Mouse (Mus musculus): ENCODE results near the gene Psmb9. TPM values are rescaled to one million over a fixed set of nuclear protein-coding genes. Genes with fewer than 3 reads are reported as not detected.

The Psmb9 gene
- polyA plus RNA-seq, 1 experiment: 334 TPM

DNA sequence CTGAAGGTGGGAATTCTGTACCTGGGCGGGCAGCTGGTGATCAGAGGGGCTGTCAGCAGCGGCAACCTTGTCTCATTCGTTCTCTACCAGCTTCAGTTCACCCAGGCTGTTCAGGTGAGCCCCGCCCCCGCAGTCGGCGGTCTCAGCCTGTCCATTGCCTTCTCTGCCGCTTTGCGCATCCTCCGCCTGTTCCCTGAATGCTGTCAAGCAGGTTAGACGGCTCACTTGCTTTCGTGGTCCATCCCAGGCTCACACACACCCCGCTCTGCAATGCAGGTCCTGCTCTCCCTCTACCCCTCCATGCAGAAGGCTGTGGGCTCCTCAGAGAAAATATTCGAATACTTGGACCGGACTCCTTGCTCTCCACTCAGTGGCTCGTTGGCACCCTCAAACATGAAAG lies 5.3 kb upstream of the Psmb9 start:
- H3K27ac ChIP-seq (ENCODE audit: control insufficient read depth, insufficient read depth, low read length): no peak overlapping the region
- H3K36me3 ChIP-seq (ENCODE audit: control insufficient read depth, insufficient read depth, low read length): peaks cover 18% of the 10 kb centered on the region
- H3K27me3 ChIP-seq (ENCODE audit: control insufficient read depth, insufficient read depth, low read length): no peaks in the 10 kb centered on the region
- peaks cover 33% of the 10 kb centered on the region for H3K4me1 ChIP-seq (replicated peaks; ENCODE audit: control insufficient read depth, insufficient read depth, low read length)
- DNase-seq: no peak
- WGBS: 95% methylated on average over 16 of the region's 16 CpGs
- no peak overlapping the region for H3K4me3 ChIP-seq (ENCODE audit: control insufficient read depth, insufficient read depth, low read length)
- TF ChIP-seq POLR2A (IDR thresholded peaks at IDR 0.05; ENCODE audit: control insufficient read depth, extremely low read depth, insufficient read depth, low read length, poor library complexity): no peak
- TF ChIP-seq CTCF (IDR thresholded peaks at IDR 0.05; ENCODE audit: borderline replicate concordance, control insufficient read depth, extremely low read depth, insufficient read depth, low read length, poor library complexity): no peak

DNA sequence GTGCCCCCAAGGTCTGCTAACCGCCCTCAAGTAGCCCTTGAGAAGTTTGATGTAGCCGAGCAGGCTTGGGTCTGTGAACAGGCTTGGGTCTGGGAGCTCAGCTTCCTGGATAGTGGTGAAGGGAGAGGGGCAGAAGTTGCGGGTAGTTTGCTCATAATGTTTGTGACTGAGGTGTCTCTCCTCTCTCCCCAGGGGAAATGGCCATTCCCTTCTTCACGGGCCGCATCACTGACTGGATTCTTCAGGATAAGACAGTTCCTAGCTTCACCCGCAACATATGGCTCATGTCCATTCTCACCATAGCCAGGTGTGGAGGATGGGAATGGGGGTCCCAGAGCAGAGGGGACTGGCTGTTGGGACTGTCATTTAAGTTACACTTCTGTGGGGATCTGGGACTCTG lies 1.4 kb upstream of the Psmb9 start:
- peaks cover 37% of the 10 kb centered on the region for H3K4me1 ChIP-seq (replicated peaks; ENCODE audit: control insufficient read depth, insufficient read depth, low read length)
- no peaks in the 10 kb centered on the region for H3K27me3 ChIP-seq (ENCODE audit: control insufficient read depth, insufficient read depth, low read length)
- peaks cover 14% of the 10 kb centered on the region; the same call in 1 of the 2 replicates for H3K36me3 ChIP-seq (ENCODE audit: control insufficient read depth, insufficient read depth, low read length)
- peak overlapping the region; percentile 32 for H3K4me3 ChIP-seq (ENCODE audit: control insufficient read depth, insufficient read depth, low read length)
- TF ChIP-seq POLR2A (IDR thresholded peaks at IDR 0.05; ENCODE audit: control insufficient read depth, extremely low read depth, insufficient read depth, low read length, poor library complexity) (no peak), CTCF (IDR thresholded peaks at IDR 0.05; ENCODE audit: borderline replicate concordance, control insufficient read depth, extremely low read depth, insufficient read depth, low read length, poor library complexity) (no peak)
- peak overlapping the region; percentile 17; the same call in 1 of the 2 replicates for H3K27ac ChIP-seq (ENCODE audit: control insufficient read depth, insufficient read depth, low read length)
- 40% methylated on average over 6 of the region's 6 CpGs for WGBS
- DNase-seq: no peak

DNA sequence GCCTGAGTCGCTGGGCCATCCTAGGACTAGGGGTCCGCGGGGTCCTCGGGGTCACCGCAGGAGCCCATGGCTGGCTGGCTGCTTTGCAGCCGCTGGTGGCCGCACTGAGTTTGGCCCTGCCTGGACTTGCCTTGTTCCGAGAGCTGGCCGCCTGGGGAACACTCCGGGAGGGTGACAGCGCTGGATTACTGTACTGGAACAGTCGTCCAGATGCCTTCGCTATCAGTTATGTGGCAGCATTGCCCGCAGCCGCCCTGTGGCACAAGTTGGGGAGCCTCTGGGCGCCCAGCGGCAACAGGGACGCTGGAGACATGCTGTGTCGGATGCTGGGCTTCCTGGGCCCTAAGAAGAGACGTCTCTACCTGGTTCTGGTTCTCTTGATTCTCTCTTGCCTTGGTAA lies 446 bp upstream of the Psmb9 start:
- no peak for TF ChIP-seq POLR2A (IDR thresholded peaks at IDR 0.05; ENCODE audit: control insufficient read depth, extremely low read depth, insufficient read depth, low read length, poor library complexity)
- no peak; the same call in 1 of the 2 replicates for TF ChIP-seq CTCF (IDR thresholded peaks at IDR 0.05; ENCODE audit: borderline replicate concordance, control insufficient read depth, extremely low read depth, insufficient read depth, low read length, poor library complexity)
- Histone ChIP-seq H3K4me1 (replicated peaks; ENCODE audit: control insufficient read depth, insufficient read depth, low read length) (peaks cover 35% of the 10 kb centered on the region), H3K27ac (ENCODE audit: control insufficient read depth, insufficient read depth, low read length) (peak overlapping the region; percentile 81), H3K36me3 (ENCODE audit: control insufficient read depth, insufficient read depth, low read length) (peaks cover 15% of the 10 kb centered on the region), H3K27me3 (ENCODE audit: control insufficient read depth, insufficient read depth, low read length) (no peaks in the 10 kb centered on the region), H3K4me3 (ENCODE audit: control insufficient read depth, insufficient read depth, low read length) (peak overlapping the region; percentile 62)
- DNase-seq: no peak
- under 1% methylated on average over 20 of the region's 20 CpGs for WGBS

DNA sequence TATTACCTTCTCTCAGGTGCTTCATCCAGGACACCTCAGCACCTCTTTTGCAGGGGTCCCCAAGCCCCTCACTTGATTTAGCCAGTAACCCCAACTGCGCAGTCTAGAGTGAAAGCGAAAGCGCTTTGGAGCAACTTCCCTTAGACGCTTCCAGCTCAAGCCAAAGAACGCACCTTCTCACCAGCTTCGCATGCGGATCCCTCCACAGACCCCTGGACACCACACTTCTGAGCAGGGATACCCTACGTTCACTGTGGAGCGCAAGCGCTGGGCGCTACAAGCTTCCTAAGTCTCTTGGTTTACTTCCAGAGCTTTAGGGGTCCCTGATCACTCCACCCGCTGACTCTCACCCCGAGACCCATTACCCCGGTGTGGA lies 691 bp downstream of the Psmb9 start:
- peak overlapping the region; percentile 62 for H3K4me3 ChIP-seq (ENCODE audit: control insufficient read depth, insufficient read depth, low read length)
- no peak for TF ChIP-seq CTCF (IDR thresholded peaks at IDR 0.05; ENCODE audit: borderline replicate concordance, control insufficient read depth, extremely low read depth, insufficient read depth, low read length, poor library complexity)
- no peak for TF ChIP-seq POLR2A (IDR thresholded peaks at IDR 0.05; ENCODE audit: control insufficient read depth, extremely low read depth, insufficient read depth, low read length, poor library complexity)
- DNase-seq: no peak
- H3K27ac ChIP-seq (ENCODE audit: control insufficient read depth, insufficient read depth, low read length): peak overlapping the region; percentile 86
- WGBS: under 1% methylated on average over 14 of the region's 14 CpGs
- peaks cover 35% of the 10 kb centered on the region for H3K4me1 ChIP-seq (replicated peaks; ENCODE audit: control insufficient read depth, insufficient read depth, low read length)
- H3K36me3 ChIP-seq (ENCODE audit: control insufficient read depth, insufficient read depth, low read length): peaks cover 13% of the 10 kb centered on the region
- H3K27me3 ChIP-seq (ENCODE audit: control insufficient read depth, insufficient read depth, low read length): no peaks in the 10 kb centered on the region

DNA sequence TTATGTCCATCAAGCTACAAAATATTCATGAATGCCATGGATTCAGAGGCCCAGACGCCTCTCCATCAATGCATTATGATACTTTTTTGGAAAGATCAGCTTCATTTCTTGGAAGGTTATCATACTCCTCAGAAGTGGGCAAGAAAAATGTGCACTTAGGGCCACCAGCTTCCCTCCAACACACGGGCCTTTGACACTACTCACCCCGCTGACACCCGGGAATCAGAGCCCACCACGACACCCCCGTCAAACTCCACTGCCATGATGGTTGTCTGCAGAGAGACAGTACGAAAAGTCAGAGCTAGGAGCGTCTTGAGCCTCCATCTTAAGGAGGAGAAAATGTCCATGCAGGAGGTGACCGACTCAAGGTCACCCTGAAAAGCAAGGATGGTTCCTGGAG lies 2.0 kb downstream of the Psmb9 start:
- no peak for DNase-seq
- no peaks in the 10 kb centered on the region for H3K27me3 ChIP-seq (ENCODE audit: control insufficient read depth, insufficient read depth, low read length)
- TF ChIP-seq POLR2A (IDR thresholded peaks at IDR 0.05; ENCODE audit: control insufficient read depth, extremely low read depth, insufficient read depth, low read length, poor library complexity): no peak
- TF ChIP-seq CTCF (IDR thresholded peaks at IDR 0.05; ENCODE audit: borderline replicate concordance, control insufficient read depth, extremely low read depth, insufficient read depth, low read length, poor library complexity): no peak
- no peak overlapping the region; the same call in 1 of the 2 replicates for H3K4me3 ChIP-seq (ENCODE audit: control insufficient read depth, insufficient read depth, low read length)
- H3K27ac ChIP-seq (ENCODE audit: control insufficient read depth, insufficient read depth, low read length): no peak overlapping the region
- peaks cover 31% of the 10 kb centered on the region for H3K4me1 ChIP-seq (replicated peaks; ENCODE audit: control insufficient read depth, insufficient read depth, low read length)
- 83% methylated on average over 9 of the region's 9 CpGs for WGBS
- H3K36me3 ChIP-seq (ENCODE audit: control insufficient read depth, insufficient read depth, low read length): peaks cover 18% of the 10 kb centered on the region

DNA sequence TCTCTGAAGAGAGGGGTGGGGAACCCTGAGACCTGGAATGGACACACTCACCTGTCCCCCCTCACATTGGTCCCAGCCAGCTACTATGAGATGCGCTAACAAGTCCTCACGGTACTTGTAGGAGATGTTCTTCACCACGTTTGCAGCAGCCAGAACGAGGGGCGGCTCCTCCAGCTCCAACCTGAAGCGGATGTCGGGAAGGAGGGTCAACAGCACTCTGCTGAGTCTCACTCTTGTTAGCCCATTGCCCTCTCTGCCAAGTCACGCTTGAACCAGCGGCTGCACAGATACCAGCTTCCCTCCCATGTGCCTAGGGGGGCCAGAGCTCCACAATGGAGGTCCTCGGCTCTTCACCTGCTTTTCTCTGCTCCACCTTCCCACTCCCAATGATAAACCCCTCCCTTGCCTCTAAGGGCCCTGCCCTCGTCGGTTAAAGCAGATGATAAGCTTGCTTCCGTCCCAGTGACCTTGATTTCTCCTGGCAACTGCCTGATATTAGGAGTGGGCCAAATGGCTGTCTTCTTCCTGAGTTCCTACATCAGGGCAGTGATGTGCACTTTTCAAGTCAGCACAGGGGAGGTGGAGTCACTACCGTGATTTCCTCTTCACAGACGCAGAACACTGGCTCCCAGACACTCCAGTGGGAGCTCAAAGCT lies 3.9 kb downstream of the Psmb9 start:
- 96% methylated on average over 15 of the region's 15 CpGs for WGBS
- Histone ChIP-seq H3K4me1 (replicated peaks; ENCODE audit: control insufficient read depth, insufficient read depth, low read length) (peaks cover 17% of the 10 kb centered on the region), H3K4me3 (ENCODE audit: control insufficient read depth, insufficient read depth, low read length) (no peak overlapping the region), H3K27ac (ENCODE audit: control insufficient read depth, insufficient read depth, low read length) (no peak overlapping the region), H3K36me3 (ENCODE audit: control insufficient read depth, insufficient read depth, low read length) (peaks cover 15% of the 10 kb centered on the region), H3K27me3 (ENCODE audit: control insufficient read depth, insufficient read depth, low read length) (no peaks in the 10 kb centered on the region)
- no peak for TF ChIP-seq POLR2A (IDR thresholded peaks at IDR 0.05; ENCODE audit: control insufficient read depth, extremely low read depth, insufficient read depth, low read length, poor library complexity)
- no peak for TF ChIP-seq CTCF (IDR thresholded peaks at IDR 0.05; ENCODE audit: borderline replicate concordance, control insufficient read depth, extremely low read depth, insufficient read depth, low read length, poor library complexity)
- DNase-seq: no peak
